13 mouse cellular contexts compared by ENCODE assay signal in genomic region chr11:119273186-119273930, GRCm38 (mm10). TPM values are rescaled to one million over a fixed set of nuclear protein-coding genes. Genes with fewer than 3 reads are reported as not detected.
DNase-seq lines count a peak whose midpoint lies in the region; ATAC-seq and TF ChIP-seq lines count a peak whose summit lies in the region.
"Had no signal": no experiment of that assay in that cellular context is flagged by ENCODE, and none has a peak within 500 bp of the region (broad histone marks: within the 10 kb centered on the region; RNA-seq: fewer than 3 reads in every experiment).

No protein-coding gene starts in this region.

- peak; percentile 53 for TF ChIP-seq CTCF in gastrocnemius, adult 2 months (IDR thresholded peaks at IDR 0.05)
- TF ChIP-seq CTCF in lung, embryonic 14.5 days (IDR thresholded peaks at IDR 0.05; ENCODE audit: low read depth) = peak; percentile 49

- intact Hi-C loops in gastrocnemius, adult 2 months (cut with DNase I) = no loop called here

- no peaks in the 10 kb centered on the region for H3K27me3 ChIP-seq in lung, embryonic 14.5 days (ENCODE audit: insufficient read depth, low read length)
- H3K27me3 ChIP-seq: liver, embryonic 13.5 days; midbrain, embryonic 15.5 days had no signal

- no peak for ATAC-seq in lung, embryonic 14.5 days (ENCODE audit: insufficient read depth)
- ATAC-seq: midbrain, embryonic 15.5 days had no signal

- no peak overlapping the region for H3K4me3 ChIP-seq in gastrocnemius, adult 2 months
- no peak overlapping the region for H3K4me3 ChIP-seq in lung, embryonic 14.5 days (ENCODE audit: low read depth, low read length)
- H3K4me3 ChIP-seq: liver, embryonic 13.5 days; midbrain, embryonic 15.5 days had no signal

- H3K36me3 ChIP-seq in lung, embryonic 14.5 days (ENCODE audit: insufficient read depth) = peaks cover 42% of the 10 kb centered on the region

- no peak overlapping the region for H3K9ac ChIP-seq in lung, embryonic 14.5 days
- H3K9ac ChIP-seq: liver, embryonic 13.5 days; midbrain, embryonic 15.5 days had no signal

- H3K4me1 ChIP-seq in lung, embryonic 14.5 days (ENCODE audit: insufficient read depth) = peaks cover 5% of the 10 kb centered on the region

- no peak overlapping the region for H3K27ac ChIP-seq in gastrocnemius, adult 2 months
- H3K27ac ChIP-seq in lung, embryonic 14.5 days (ENCODE audit: low read depth) = no peak overlapping the region
- H3K27ac ChIP-seq: liver, embryonic 13.5 days; midbrain, embryonic 15.5 days had no signal

- no peak for DNase-seq in gastrocnemius, adult 2 months
- no peak for DNase-seq in gastrocnemius, adult 8-10 months (ENCODE audit: low spot score in 2 of 2)
- DNase-seq in lung, embryonic 14.5 days = no peak
- no peak for DNase-seq in lung, postnatal 14 days
- peak; percentile 77 for DNase-seq in ZHBTc4 (ENCODE audit: low read depth, low spot score)
- peak; percentile 27 for DNase-seq in retina, postnatal 1 day
- DNase-seq in urinary bladder, postnatal 10 days (ENCODE audit: low spot score) = no peak
- no peak for DNase-seq in yolk sac, embryonic 10.5 days (ENCODE audit: low spot score)
- DNase-seq: cerebellum, postnatal 36 days; liver, embryonic 13.5 days had no signal

- 76% methylated on average over 8 of the region's 8 CpGs for WGBS in lung, embryonic 14.5 days

- H3K9me3 ChIP-seq in lung, embryonic 14.5 days (ENCODE audit: low read depth, low read length) = no peaks in the 10 kb centered on the region
- H3K9me3 ChIP-seq: liver, embryonic 13.5 days; midbrain, embryonic 15.5 days had no signal

- no peak overlapping the region for H3K4me2 ChIP-seq in lung, embryonic 14.5 days
- H3K4me2 ChIP-seq: liver, embryonic 13.5 days; midbrain, embryonic 15.5 days had no signal

RNA-seq across cellular contexts. Expression of gene Gaa, which starts 5.7 kb away (rescaled TPM):
- 100 to 1,000 TPM; 148 to 177 TPM for total RNA-seq in gastrocnemius, adult 2 months (2021)
- 100 to 1,000 TPM; 187 to 198 (median 192) TPM for total RNA-seq in gastrocnemius, adult 8-10 months (2022)
- polyA plus RNA-seq in lung, embryonic 14.5 days (2014; fragmentation: Nextera tagmentation; extraction: Ambion mirVana) = 56.0 and 58.8 TPM in 2 replicates

RNA-seq across cellular contexts. Expression of gene Eif4a3, which starts 26.5 kb away (rescaled TPM):
- 10 to 100 TPM; 42.1 to 51.6 TPM for total RNA-seq in gastrocnemius, adult 2 months (2021)
- 10 to 100 TPM; 30.7 to 53.1 (median 42.8) TPM for total RNA-seq in gastrocnemius, adult 8-10 months (2022)
- 419 and 428 TPM in 2 replicates for polyA plus RNA-seq in lung, embryonic 14.5 days (2014; fragmentation: Nextera tagmentation; extraction: Ambion mirVana)

RNA-seq across cellular contexts. Expression of gene Card14, which starts 34.2 kb away (rescaled TPM):
- under 1 TPM; 0.33 to 0.54 TPM for total RNA-seq in gastrocnemius, adult 2 months (2021)
- total RNA-seq in gastrocnemius, adult 8-10 months (2022) = under 1 TPM; 0.10 to 0.25 (median 0.22) TPM
- not detected in 2 replicates for polyA plus RNA-seq in lung, embryonic 14.5 days (2014; fragmentation: Nextera tagmentation; extraction: Ambion mirVana)
- total RNA-seq: hematopoietic stem cell, adult 5-6 weeks had no signal
- polyA plus RNA-seq: forebrain, embryonic 11.5 days had no signal

RNA-seq across cellular contexts. Expression of gene Ccdc40, which starts 45.0 kb away (rescaled TPM):
- total RNA-seq in gastrocnemius, adult 2 months (2021) = not detected
- 1 to 10 TPM in 1 of 4 experiments, not detected in 3; 1.3 TPM for total RNA-seq in gastrocnemius, adult 8-10 months (2022)
- polyA plus RNA-seq in lung, embryonic 14.5 days (2014; fragmentation: Nextera tagmentation; extraction: Ambion mirVana) = 1.7 and 1.9 TPM in 2 replicates

RNA-seq across cellular contexts. Expression of gene Tbc1d16, which starts 45.1 kb away (rescaled TPM):
- total RNA-seq in gastrocnemius, adult 2 months (2021) = 10 to 100 TPM; 30.7 to 36.6 TPM
- total RNA-seq in gastrocnemius, adult 8-10 months (2022) = 10 to 100 TPM; 31.6 to 45.5 (median 40.5) TPM
- polyA plus RNA-seq in lung, embryonic 14.5 days (2014; fragmentation: Nextera tagmentation; extraction: Ambion mirVana) = 17.1 and 17.5 TPM in 2 replicates

Comparison
In these comparisons a context has a peak if more than half of its experiments do, and no peak if none do; other contexts are left out.
1. DNase-seq: peak in ZHBTc4 (single experiment) and retina, postnatal 1 day (single experiment); none in gastrocnemius, adult 2 months (single experiment), gastrocnemius, adult 8-10 months (0 of 2), lung, embryonic 14.5 days (single experiment), lung, postnatal 14 days (single experiment), urinary bladder, postnatal 10 days (single experiment) and yolk sac, embryonic 10.5 days (single experiment).